In genomic region chr1:182539023-182539940, GRCm38 (mm10) we compare ENCODE assay signal across 8 mouse cellular contexts. TPM values are rescaled to one million over a fixed set of nuclear protein-coding genes. Genes with fewer than 3 reads are reported as not detected.
DNase-seq lines count a peak whose midpoint lies in the region; ATAC-seq and TF ChIP-seq lines count a peak whose summit lies in the region.

No protein-coding gene starts in this region.

- TF ChIP-seq CTCF in G1E (IDR thresholded peaks at IDR 0.05; ENCODE audit: low read depth, low read length), result no peak
- peak; percentile 76 for TF ChIP-seq CTCF in liver, postnatal 0 days (IDR thresholded peaks at IDR 0.05; ENCODE audit: low read depth)

- WGBS in forebrain, embryonic 15.5 days, result 18% methylated on average over 9 of the region's 9 CpGs
- 14% methylated on average over 9 of the region's 9 CpGs for WGBS in liver, postnatal 0 days (ENCODE audit: insufficient replicate concordance)
- WGBS in neural tube, embryonic 13.5 days, result 19% methylated on average over 9 of the region's 9 CpGs

- no peaks in the 10 kb centered on the region for H3K36me3 ChIP-seq in G1E (replicated peaks)
- no peaks in the 10 kb centered on the region for H3K36me3 ChIP-seq in forebrain, embryonic 15.5 days
- no peaks in the 10 kb centered on the region for H3K36me3 ChIP-seq in liver, postnatal 0 days (replicated peaks; ENCODE audit: insufficient read depth, low read length)
- no peaks in the 10 kb centered on the region for H3K36me3 ChIP-seq in neural tube, embryonic 13.5 days

- peak overlapping the region; percentile 7; the same call in 1 of the 2 replicates for H3K4me3 ChIP-seq in G1E (ENCODE audit: low read depth, low read length)
- peak overlapping the region; percentile 46 for H3K4me3 ChIP-seq in forebrain, embryonic 15.5 days
- peak overlapping the region; percentile 24; the same call in 1 of the 2 replicates for H3K4me3 ChIP-seq in liver, postnatal 0 days (ENCODE audit: low read depth, low read length)
- peak overlapping the region; percentile 39 for H3K4me3 ChIP-seq in neural tube, embryonic 13.5 days

- H3K9me3 ChIP-seq in G1E (replicated peaks), result no peaks in the 10 kb centered on the region
- H3K9me3 ChIP-seq in forebrain, embryonic 15.5 days, result no peaks in the 10 kb centered on the region
- no peaks in the 10 kb centered on the region for H3K9me3 ChIP-seq in liver, postnatal 0 days (ENCODE audit: low read length)
- no peaks in the 10 kb centered on the region for H3K9me3 ChIP-seq in neural tube, embryonic 13.5 days

- peaks cover 5% of the 10 kb centered on the region; the same call in 1 of the 2 replicates for H3K4me1 ChIP-seq in G1E (ENCODE audit: insufficient read depth, low read depth, low read length)
- H3K4me1 ChIP-seq in forebrain, embryonic 15.5 days, result peaks cover 4% of the 10 kb centered on the region
- no peaks in the 10 kb centered on the region for H3K4me1 ChIP-seq in liver, postnatal 0 days (ENCODE audit: insufficient read depth)
- H3K4me1 ChIP-seq in neural tube, embryonic 13.5 days (replicated peaks), result peaks cover 4% of the 10 kb centered on the region

- peak; percentile 89 for ATAC-seq in G1E (ENCODE audit: extremely low read depth, insufficient number of reproducible peaks, low FRiP score, poor library complexity, severe bottlenecking)
- ATAC-seq in forebrain, embryonic 15.5 days (replicated peaks), result peak; percentile 93
- ATAC-seq in liver, postnatal 0 days, result peak; percentile 77
- peak; percentile 89 for ATAC-seq in neural tube, embryonic 13.5 days (ENCODE audit: low read depth)

- TF ChIP-seq EP300 in liver, postnatal 0 days (IDR thresholded peaks at IDR 0.05; ENCODE audit: low read depth), result 0 out of 2 replicates have a peak, but pooled peaks have one; percentile 28

- peak overlapping the region; percentile 79 for H3K27ac ChIP-seq in forebrain, embryonic 15.5 days (replicated peaks)
- no peak overlapping the region for H3K27ac ChIP-seq in liver, postnatal 0 days (ENCODE audit: low read depth)
- H3K27ac ChIP-seq in neural tube, embryonic 13.5 days (replicated peaks), result peak overlapping the region; percentile 83

- intact Hi-C loops in heart, postnatal 36 days (cut with DNase I), result loop anchor here (1.0 to 10.0 kb wide), 4 partner anchors 50 to 414 kb away; partner anchors contain the start of gene Srp9

- peak overlapping the region; percentile 67 for H3K4me2 ChIP-seq in forebrain, embryonic 15.5 days (replicated peaks)
- H3K4me2 ChIP-seq in liver, postnatal 0 days (ENCODE audit: low read depth, low read length), result peak overlapping the region; percentile 60
- peak overlapping the region; percentile 63 for H3K4me2 ChIP-seq in neural tube, embryonic 13.5 days

- H3K27me3 ChIP-seq in G1E (ENCODE audit: insufficient read depth, low read length), result no peaks in the 10 kb centered on the region
- H3K27me3 ChIP-seq in forebrain, embryonic 15.5 days, result 0 out of 2 replicates have a peak, but pooled peaks cover 4% of the 10 kb centered on the region
- H3K27me3 ChIP-seq in liver, postnatal 0 days (ENCODE audit: insufficient read depth, low read length), result no peaks in the 10 kb centered on the region
- no peaks in the 10 kb centered on the region for H3K27me3 ChIP-seq in neural tube, embryonic 13.5 days

- peak; percentile 52 for DNase-seq in G1E (ENCODE audit: low spot score)
- peak; percentile 63 for DNase-seq in cerebellum, adult 11 months
- peak; percentile 66 to 67 for DNase-seq in heart, postnatal 36 days
- DNase-seq in layer of hippocampus, adult 18-20 months (ENCODE audit: low spot score in 2 of 2), result peak; percentile 74 to 92
- DNase-seq in liver, postnatal 0 days, result peak; percentile 64
- peak; percentile 46 for DNase-seq in testis, postnatal 14 days (ENCODE audit: low spot score)

- H3K9ac ChIP-seq in forebrain, embryonic 15.5 days (replicated peaks), result peak overlapping the region; percentile 66
- no peak overlapping the region for H3K9ac ChIP-seq in liver, postnatal 0 days (replicated peaks)
- H3K9ac ChIP-seq in neural tube, embryonic 13.5 days, result peak overlapping the region; percentile 83

RNA-seq across cellular contexts. Expression of gene Capn2, which starts 21.9 kb away (rescaled TPM):
- not detected in 2 replicates for total RNA-seq in G1E (2014; fragmentation: Nextera tagmentation)
- 0.12 and 0.33 TPM in 2 replicates for total RNA-seq in G1E (2017)
- not detected in 2 replicates for polyA plus RNA-seq in G1E (2012)
- polyA plus RNA-seq in forebrain, embryonic 15.5 days (2015; fragmentation: Nextera tagmentation; extraction: Ambion mirVana), result 70.3 and 72.9 TPM in 2 replicates
- 10 to 100 TPM; 58.7 to 79.0 TPM for total RNA-seq in heart, postnatal 36 days (2021)
- 10 to 100 TPM; 63.2 to 68.1 TPM for total RNA-seq in layer of hippocampus, adult 18-20 months (2021)
- polyA plus RNA-seq in liver, postnatal 0 days (2015; fragmentation: Nextera tagmentation; extraction: Ambion mirVana), result 20.6 and 23.6 TPM in 2 replicates
- polyA plus RNA-seq in neural tube, embryonic 13.5 days (2015; fragmentation: Nextera tagmentation; extraction: Ambion mirVana), result 95.5 and 99.2 TPM in 2 replicates

RNA-seq across cellular contexts. Expression of gene Capn8, which starts 25.5 kb away (rescaled TPM):
- total RNA-seq in G1E (2014; fragmentation: Nextera tagmentation) (not detected in 2 replicates), G1E (2017) (not detected in 2 replicates)
- not detected in 2 replicates for polyA plus RNA-seq in G1E (2012)
- 0.06 TPM in 1 of 2 replicates, not detected in the other for polyA plus RNA-seq in forebrain, embryonic 15.5 days (2015; fragmentation: Nextera tagmentation; extraction: Ambion mirVana)
- not detected for total RNA-seq in heart, postnatal 36 days (2021)
- not detected for total RNA-seq in layer of hippocampus, adult 18-20 months (2021)
- polyA plus RNA-seq in liver, postnatal 0 days (2015; fragmentation: Nextera tagmentation; extraction: Ambion mirVana), result 0.06 TPM in 1 of 2 replicates, not detected in the other
- polyA plus RNA-seq in neural tube, embryonic 13.5 days (2015; fragmentation: Nextera tagmentation; extraction: Ambion mirVana), result 0.29 TPM in 1 of 2 replicates, not detected in the other

Comparison
In these comparisons a context has a peak if more than half of its experiments do, and no peak if none do; other contexts are left out.
1. RNA of gene Capn2, which starts 21.9 kb away (polyA plus RNA-seq): 95.5 to 99.2 TPM in neural tube, embryonic 13.5 days, 70.3 to 72.9 TPM in forebrain, embryonic 15.5 days and 20.6 to 23.6 TPM in liver, postnatal 0 days; not detected in G1E; every median in the first group is over 10 times any median in the second.
2. Peak in every context shown above with its lines, with median percentiles within 50 percentile points of each other: ATAC-seq, DNase-seq, H3K4me3 ChIP-seq and H3K4me2 ChIP-seq.